Mouse (Mus musculus): ENCODE results near the gene Foxa2. TPM values are rescaled to one million over a fixed set of nuclear protein-coding genes. Genes with fewer than 3 reads are reported as not detected.

Gene Foxa2
- total RNA-seq, 2 experiments from 2014 or later, result not detected

GRCm38 (mm10) chr2:148040236-148041121 lies 6.3 kb downstream of the Foxa2 start:
- ATAC-seq (replicated peaks; ENCODE audit: low FRiP score, poor library complexity, severe bottlenecking), result no peak

DNA sequence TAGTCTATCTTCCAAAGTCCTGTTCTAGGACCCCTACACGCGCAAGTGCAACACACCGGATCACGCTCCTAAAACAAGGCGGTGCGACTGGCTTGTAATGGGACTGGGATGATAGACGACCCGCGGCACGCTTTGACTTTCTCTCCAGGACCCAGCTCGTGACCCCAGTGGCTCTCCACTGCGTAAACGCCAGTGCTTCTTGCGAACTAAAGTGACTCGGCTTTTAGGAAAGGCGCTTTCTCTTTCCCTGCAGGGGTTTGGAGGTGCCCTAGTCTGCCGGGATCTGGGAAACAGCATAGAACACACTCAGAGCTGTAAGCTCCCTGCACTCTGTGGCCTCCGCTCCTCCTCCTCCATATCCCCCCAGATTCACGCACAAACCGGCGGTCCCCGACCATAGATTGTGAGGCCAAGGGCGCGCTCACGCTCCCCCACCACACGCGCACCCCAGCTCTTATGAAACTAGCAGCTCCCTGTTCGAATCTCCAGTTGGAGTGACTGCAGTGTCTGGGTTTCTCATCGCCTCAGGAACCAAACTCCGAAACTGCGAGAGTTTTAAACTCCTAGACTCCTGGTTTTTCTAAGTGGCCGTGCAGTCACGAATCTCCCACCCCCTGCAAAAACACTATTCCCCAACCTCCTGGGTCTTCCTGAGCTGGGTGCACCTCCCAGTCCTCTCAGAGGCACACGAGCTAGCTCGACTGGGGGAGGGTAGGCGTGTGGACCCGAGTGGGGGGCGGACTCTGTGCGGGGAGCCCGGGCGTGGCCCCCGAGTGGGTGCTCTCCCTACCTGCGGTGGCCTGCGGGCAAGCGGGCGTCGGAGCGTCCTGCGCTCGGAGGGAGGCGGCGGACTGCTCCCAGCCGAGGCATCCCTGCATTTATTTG lies 7.2 kb downstream of the Foxa2 start:
- ATAC-seq (replicated peaks; ENCODE audit: low FRiP score, poor library complexity, severe bottlenecking), result no peak

GRCm38 (mm10) chr2:148038366-148039310 lies 8.1 kb downstream of the Foxa2 start:
- no peak for ATAC-seq (replicated peaks; ENCODE audit: low FRiP score, poor library complexity, severe bottlenecking)

DNA sequence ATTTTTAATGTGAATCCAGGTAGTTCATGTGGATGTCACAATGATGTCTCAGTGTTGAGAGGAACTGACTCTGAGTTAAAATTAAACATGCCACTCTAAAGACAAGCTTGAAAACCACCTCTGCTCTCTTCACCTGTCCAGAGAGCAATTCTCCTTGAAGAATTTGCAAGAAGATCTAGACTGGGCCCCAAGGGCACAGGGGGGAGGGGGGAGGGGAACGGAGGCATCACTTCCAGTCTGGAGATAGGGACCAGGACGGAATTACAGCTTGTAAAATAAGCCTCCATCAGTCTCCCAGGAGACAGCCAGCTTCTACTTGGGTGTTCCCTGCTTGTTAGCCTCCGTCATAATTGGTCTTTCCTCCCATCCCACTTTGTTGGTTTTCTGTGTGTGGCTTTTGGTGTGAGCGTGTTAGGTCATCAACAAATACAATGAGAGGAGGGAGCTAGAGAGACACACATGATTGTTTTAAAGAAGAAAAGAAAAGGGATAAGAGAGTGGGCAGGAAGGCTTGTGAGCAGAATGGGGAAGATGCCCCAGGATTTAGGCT lies 10.1 kb downstream of the Foxa2 start:
- no peak for ATAC-seq (replicated peaks; ENCODE audit: low FRiP score, poor library complexity, severe bottlenecking)

- no peak for ATAC-seq (replicated peaks; ENCODE audit: low FRiP score, poor library complexity, severe bottlenecking)
These were observed 15.6 kb downstream of the Foxa2 start for GRCm38 (mm10) chr2:148030991-148031675.

GRCm38 (mm10) chr2:148030613-148030935 lies 16.2 kb downstream of the Foxa2 start:
- ATAC-seq (replicated peaks; ENCODE audit: low FRiP score, poor library complexity, severe bottlenecking), result no peak

- ATAC-seq (replicated peaks; ENCODE audit: low FRiP score, poor library complexity, severe bottlenecking), result no peak
These were observed 16.8 kb downstream of the Foxa2 start for GRCm38 (mm10) chr2:148029751-148030612.

GRCm38 (mm10) chr2:148029050-148029608 lies 17.6 kb downstream of the Foxa2 start:
- no peak for ATAC-seq (replicated peaks; ENCODE audit: low FRiP score, poor library complexity, severe bottlenecking)

DNA sequence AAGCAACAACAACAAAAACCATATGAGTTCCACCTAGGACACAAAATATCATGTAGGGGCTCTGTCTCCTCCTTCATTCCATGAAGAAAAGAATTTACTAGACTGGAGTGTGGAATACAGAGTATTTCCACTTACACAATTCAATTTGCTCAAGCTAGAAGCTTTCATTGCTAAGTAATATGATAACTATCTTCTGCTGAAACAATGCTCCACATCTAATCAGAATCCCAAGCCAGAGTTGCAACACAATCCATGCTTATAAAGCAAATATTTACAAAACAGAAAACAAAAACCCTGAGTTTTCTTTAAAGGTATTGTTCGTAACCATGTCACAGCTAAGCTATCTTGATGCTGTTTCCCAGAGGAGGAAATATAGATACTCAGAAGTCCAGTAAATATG lies 20.4 kb downstream of the Foxa2 start:
- ATAC-seq (replicated peaks; ENCODE audit: low FRiP score, poor library complexity, severe bottlenecking), result no peak

DNA sequence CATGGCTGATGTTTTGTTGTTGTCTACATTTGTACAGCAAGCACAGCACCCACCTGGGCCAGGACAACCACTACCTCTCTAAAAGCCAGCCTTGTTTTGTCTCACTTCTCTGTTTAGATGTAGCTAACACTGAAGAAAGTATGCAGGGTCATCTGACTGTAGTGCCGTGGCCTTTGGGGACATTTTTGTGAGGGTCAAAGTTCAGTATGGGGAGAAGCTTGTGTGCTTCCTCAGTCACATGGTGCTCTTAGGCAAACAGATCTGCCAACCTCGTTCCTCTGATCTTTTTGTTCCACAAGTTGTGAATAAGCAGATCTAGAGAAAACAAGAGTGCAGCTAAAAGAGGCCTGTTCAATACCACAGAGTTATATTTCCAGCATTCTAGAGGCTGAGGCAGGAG lies 21.3 kb downstream of the Foxa2 start:
- no peak for ATAC-seq (replicated peaks; ENCODE audit: low FRiP score, poor library complexity, severe bottlenecking)

GRCm38 (mm10) chr2:148024268-148024935 lies 22.4 kb downstream of the Foxa2 start:
- ATAC-seq (replicated peaks; ENCODE audit: low FRiP score, poor library complexity, severe bottlenecking), result no peak

DNA sequence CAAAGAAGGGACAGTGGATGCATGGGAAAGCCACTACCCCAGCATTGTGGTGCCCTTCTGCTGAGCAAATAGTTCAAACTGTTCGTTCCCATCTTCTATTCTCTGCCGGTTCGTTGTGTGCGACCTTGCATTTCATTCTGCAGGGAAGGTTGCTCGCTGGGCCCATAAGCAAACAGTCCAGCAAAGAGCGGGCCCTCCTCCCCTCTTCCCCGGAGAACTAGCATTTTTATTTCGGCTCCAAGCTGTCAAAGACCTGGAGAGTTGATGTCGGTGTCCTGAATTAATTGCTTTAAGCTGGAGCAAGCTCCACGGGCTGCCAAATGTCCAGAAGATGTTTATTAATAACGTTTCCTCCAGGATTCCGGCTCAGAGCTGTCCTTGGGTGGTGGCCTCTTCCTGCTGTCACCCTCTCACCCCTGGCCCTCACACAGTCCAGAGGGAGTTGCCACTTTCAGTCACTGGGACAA lies 23.4 kb downstream of the Foxa2 start:
- ATAC-seq (replicated peaks; ENCODE audit: low FRiP score, poor library complexity, severe bottlenecking), result no peak

GRCm38 (mm10) chr2:148021919-148022570 lies 24.7 kb downstream of the Foxa2 start:
- no peak for ATAC-seq (replicated peaks; ENCODE audit: low FRiP score, poor library complexity, severe bottlenecking)

- no peak for ATAC-seq (replicated peaks; ENCODE audit: low FRiP score, poor library complexity, severe bottlenecking)
These were observed 25.8 kb downstream of the Foxa2 start for GRCm38 (mm10) chr2:148021016-148021415.

GRCm38 (mm10) chr2:148020125-148020524 lies 26.6 kb downstream of the Foxa2 start:
- ATAC-seq (replicated peaks; ENCODE audit: low FRiP score, poor library complexity, severe bottlenecking), result no peak

DNA sequence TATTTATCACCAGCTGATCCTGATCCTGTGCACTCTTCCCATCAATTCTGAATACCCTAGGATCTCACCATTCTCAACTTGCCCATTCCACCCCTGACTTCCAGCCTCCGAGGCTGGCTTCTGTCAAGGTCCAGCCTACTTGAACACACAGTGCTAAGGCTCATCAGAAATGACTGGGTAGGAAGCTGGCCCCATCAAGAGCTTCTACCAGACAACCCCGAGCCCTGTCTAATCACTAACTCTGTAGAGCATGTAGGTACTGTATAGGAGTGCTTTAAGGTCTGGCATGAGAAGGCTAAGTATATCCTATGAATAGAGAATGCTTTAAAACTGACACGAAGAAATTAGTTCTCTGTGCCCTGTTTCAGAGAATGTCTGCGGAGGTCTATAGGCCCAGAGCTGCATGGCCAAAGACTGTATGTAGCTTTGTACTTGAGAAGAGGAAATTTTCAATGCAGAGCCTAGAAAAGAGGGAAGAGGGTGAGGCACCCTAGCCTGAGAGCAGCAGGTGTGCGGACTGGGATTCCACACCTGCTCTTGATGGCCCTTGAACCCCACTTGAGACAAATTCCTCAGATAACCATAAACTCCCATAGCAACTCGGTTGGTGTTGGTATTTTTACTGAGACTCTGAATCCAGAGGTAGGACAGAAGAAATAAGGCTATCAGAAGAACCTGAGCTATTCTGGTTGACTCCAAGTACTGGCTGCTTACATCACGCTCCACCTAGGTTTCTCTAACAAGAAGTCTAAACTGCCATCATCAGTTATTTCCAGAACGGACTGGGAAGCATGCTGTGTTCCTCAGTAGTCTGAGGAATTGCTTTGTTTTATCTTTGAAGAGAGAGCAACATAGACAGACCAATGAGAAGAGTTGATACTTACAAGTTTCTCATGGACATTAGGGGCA lies 28.7 kb downstream of the Foxa2 start:
- no peak for ATAC-seq (replicated peaks; ENCODE audit: low FRiP score, poor library complexity, severe bottlenecking)
